Mouse (Mus musculus): ENCODE data around the gene Islr2. TPM values are rescaled to one million over a fixed set of nuclear protein-coding genes. Genes with fewer than 3 reads are reported as not detected.

Gene Islr2
- polyA plus RNA-seq, 1 experiment from 2014 or later: 1.3 TPM

GRCm38 (mm10) chr9:58213865-58214264, 9.7 kb upstream of the Islr2 start:
- Histone ChIP-seq H3K4me1 (replicated peaks) (peaks cover 15% of the 10 kb centered on the region), H3K4me2 (replicated peaks) (no peak overlapping the region), H3K9me3 (no peaks in the 10 kb centered on the region), H3K27me3 (replicated peaks) (no peaks in the 10 kb centered on the region), H3K9ac (no peak overlapping the region), H3K27ac (no peak overlapping the region), H3K36me3 (no peaks in the 10 kb centered on the region), H3K4me3 (replicated peaks) (no peak overlapping the region)
- WGBS: 15% methylated on average over 5 of the region's 5 CpGs
- peak; percentile 82 for ATAC-seq

GRCm38 (mm10) chr9:58213377-58213776, 9.3 kb upstream of the Islr2 start:
- H3K4me2 ChIP-seq (replicated peaks): no peak overlapping the region
- no peak overlapping the region for H3K27ac ChIP-seq
- 60% methylated on average over 5 of the region's 5 CpGs for WGBS
- no peak for ATAC-seq
- H3K9me3 ChIP-seq: no peaks in the 10 kb centered on the region
- H3K36me3 ChIP-seq: no peaks in the 10 kb centered on the region
- peaks cover 15% of the 10 kb centered on the region for H3K4me1 ChIP-seq (replicated peaks)
- H3K9ac ChIP-seq: no peak overlapping the region
- no peaks in the 10 kb centered on the region for H3K27me3 ChIP-seq (replicated peaks)
- H3K4me3 ChIP-seq (replicated peaks): no peak overlapping the region

- H3K4me1 ChIP-seq (replicated peaks): peaks cover 15% of the 10 kb centered on the region
- no peak overlapping the region for H3K27ac ChIP-seq
- no peaks in the 10 kb centered on the region; the same call in 1 of the 2 replicates for H3K27me3 ChIP-seq (replicated peaks)
- H3K4me2 ChIP-seq (replicated peaks): no peak overlapping the region
- H3K9ac ChIP-seq: no peak overlapping the region
- no peaks in the 10 kb centered on the region for H3K9me3 ChIP-seq
- H3K36me3 ChIP-seq: no peaks in the 10 kb centered on the region
- no peak overlapping the region for H3K4me3 ChIP-seq (replicated peaks)
- WGBS: 88% methylated on average over 2 of the region's 2 CpGs
- no peak for ATAC-seq
Measured at GRCm38 (mm10) chr9:58210304-58210627, 6.1 kb upstream of the Islr2 start.

DNA sequence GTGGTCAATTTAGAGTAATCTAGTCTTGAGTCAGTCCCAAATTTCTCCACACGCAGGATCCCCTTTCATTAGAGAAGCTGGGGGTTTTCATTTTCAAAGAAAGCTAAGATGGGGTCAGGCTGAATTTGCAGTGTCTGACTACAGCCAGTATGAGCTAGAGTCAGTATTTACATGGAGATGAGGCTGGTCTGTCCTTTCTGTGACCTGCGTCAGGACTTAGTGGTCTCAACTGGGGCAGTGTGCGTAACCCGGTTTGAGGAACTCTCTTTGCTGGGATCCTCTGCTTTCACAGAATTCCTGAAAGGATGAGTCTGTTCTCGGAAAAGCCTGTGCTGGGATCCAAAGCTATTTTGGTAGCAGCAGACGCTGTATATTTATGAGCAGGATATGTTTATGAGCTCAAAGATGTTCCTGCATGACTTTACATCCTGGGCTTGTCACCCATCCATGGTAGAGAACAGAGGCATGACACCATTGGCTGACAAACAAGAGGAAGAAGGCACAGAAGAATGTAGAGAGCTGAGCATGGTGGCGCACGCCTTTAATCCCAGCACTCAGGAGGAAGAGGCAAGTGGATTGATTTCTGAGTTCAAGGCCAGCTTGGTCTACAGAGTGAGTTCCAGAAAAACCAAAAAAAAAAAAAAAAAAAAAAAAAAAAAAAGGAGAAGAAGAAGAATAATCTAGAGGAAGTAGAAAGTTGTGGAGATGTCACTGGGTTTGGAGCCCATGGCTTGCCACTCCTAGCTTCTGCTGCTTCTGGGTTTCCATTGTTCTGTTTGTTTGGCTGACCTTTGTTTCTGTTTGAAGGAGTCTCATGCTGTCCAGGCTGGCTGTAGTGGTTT, 5.6 kb upstream of the Islr2 start:
- ATAC-seq: no peak
- 66% methylated on average over 8 of the region's 8 CpGs for WGBS

DNA sequence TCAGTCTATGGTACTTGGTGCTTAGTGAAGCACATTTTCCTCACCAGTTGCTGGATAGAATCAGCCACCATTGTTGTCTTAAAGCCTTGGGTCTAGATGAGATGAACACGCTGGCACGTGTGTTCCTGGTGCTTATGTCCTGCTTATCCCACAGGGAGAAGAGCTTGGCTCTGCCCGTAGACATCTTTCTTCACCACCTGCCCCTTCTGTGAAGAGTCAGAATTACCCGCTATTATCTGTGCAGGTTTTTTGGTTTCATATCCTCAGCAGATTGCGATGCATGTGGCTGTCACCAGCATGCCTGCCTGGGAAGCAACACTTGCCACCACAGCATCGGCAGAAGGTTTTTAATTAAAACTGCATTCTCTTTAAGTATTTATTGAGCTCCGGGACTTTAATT, 1.9 kb upstream of the Islr2 start:
- no peak overlapping the region for H3K9ac ChIP-seq
- H3K4me1 ChIP-seq (replicated peaks): peaks cover 14% of the 10 kb centered on the region; the same call in 1 of the 2 replicates
- H3K27me3 ChIP-seq (replicated peaks): peaks cover 31% of the 10 kb centered on the region
- no peak overlapping the region for H3K27ac ChIP-seq
- 86% methylated on average over 7 of the region's 7 CpGs for WGBS
- ATAC-seq: no peak
- no peak overlapping the region for H3K4me2 ChIP-seq (replicated peaks)
- H3K36me3 ChIP-seq: no peaks in the 10 kb centered on the region
- H3K9me3 ChIP-seq: no peaks in the 10 kb centered on the region
- no peak overlapping the region for H3K4me3 ChIP-seq (replicated peaks)

More for the DNA sequence above, 5.6 kb upstream of the Islr2 start:
- no peak overlapping the region for H3K27ac ChIP-seq
- peaks cover 11% of the 10 kb centered on the region for H3K4me1 ChIP-seq (replicated peaks)
- H3K4me3 ChIP-seq (replicated peaks): no peak overlapping the region
- no peak overlapping the region for H3K9ac ChIP-seq
- no peaks in the 10 kb centered on the region for H3K9me3 ChIP-seq
- no peak overlapping the region for H3K4me2 ChIP-seq (replicated peaks)
- H3K36me3 ChIP-seq: no peaks in the 10 kb centered on the region
- H3K27me3 ChIP-seq (replicated peaks): no peaks in the 10 kb centered on the region; the same call in 1 of the 2 replicates

DNA sequence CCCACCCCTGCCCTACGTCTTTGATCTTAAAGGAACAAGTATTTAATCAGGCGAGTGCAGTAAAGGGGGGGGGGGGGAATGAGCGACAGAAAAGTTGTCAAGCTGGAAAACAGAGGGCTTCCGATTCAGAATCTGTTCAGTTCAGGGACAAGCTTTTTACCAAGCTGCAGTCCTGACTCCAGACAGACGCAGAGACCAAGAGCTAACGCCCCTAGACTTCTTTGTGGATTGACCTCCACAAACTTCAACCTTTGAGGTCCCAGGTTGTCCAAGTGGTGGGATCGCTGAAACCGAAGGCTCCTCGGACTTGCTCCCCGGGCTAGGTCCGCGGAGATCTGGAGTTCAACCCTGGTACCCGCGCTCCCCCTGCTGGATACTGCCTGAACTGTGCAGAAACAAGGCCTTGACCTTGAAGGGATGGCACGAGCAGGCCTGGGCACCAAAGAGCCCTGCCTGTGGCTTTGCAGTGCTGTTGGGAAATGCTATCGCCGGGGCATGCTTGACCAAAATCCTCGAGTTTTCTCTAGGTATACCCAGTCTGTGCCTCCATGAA, 405 bp upstream of the Islr2 start:
- H3K4me1 ChIP-seq (replicated peaks): peaks cover 16% of the 10 kb centered on the region; the same call in 1 of the 2 replicates
- peak overlapping the region; percentile 37; the same call in 1 of the 2 replicates for H3K9ac ChIP-seq
- peak overlapping the region; percentile 64 for H3K4me2 ChIP-seq (replicated peaks)
- peaks cover 46% of the 10 kb centered on the region for H3K27me3 ChIP-seq (replicated peaks)
- H3K36me3 ChIP-seq: no peaks in the 10 kb centered on the region
- peak; percentile 87 for ATAC-seq
- WGBS: 3% methylated on average over 18 of the region's 18 CpGs
- H3K9me3 ChIP-seq: no peaks in the 10 kb centered on the region
- peak overlapping the region; percentile 36 for H3K4me3 ChIP-seq (replicated peaks)
- H3K27ac ChIP-seq: no peak overlapping the region

GRCm38 (mm10) chr9:58202676-58203453, 1.3 kb downstream of the Islr2 start:
- Histone ChIP-seq H3K36me3 (no peaks in the 10 kb centered on the region), H3K9ac (no peak overlapping the region), H3K4me2 (replicated peaks) (no peak overlapping the region), H3K27me3 (replicated peaks) (peaks cover 62% of the 10 kb centered on the region), H3K4me1 (replicated peaks) (peaks cover 32% of the 10 kb centered on the region), H3K4me3 (replicated peaks) (no peak overlapping the region), H3K27ac (no peak overlapping the region), H3K9me3 (no peaks in the 10 kb centered on the region)
- 5% methylated on average over 14 of the region's 14 CpGs for WGBS
- no peak for ATAC-seq

DNA sequence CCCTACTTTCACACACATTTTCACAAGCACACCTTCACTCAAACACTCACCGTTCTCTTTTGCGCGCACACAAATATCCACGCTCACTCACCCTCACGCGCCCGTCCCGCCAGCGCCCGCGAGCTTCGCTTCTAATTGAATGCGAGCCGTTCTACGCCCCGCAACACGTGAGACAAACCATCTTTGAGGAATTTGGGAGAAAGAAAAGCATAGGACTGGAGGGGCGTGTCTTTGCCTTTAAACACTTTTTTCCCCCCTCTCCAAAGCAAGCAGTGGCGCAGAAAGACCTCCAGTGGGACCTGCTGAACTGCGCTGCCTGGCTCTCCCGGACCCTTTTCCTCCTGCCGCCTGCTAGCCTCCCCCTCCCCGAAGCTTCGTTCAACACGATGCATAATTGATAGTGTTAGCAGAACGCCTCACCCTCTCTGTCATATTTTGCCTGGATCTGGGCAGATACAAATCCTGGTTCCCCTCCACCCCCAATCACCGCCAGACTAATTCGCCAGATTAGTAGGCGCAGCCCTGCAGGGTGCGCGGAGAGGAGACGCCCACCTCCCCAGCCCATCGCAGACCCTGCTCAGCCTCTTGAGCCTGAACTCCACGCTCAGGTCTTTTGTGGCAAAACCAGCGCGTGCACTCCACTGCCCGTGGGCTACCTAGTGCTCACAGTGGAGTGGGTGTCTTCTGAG, 2.1 kb downstream of the Islr2 start:
- peaks cover 71% of the 10 kb centered on the region for H3K27me3 ChIP-seq (replicated peaks)
- H3K9me3 ChIP-seq: no peaks in the 10 kb centered on the region
- peaks cover 39% of the 10 kb centered on the region for H3K4me1 ChIP-seq (replicated peaks)
- no peaks in the 10 kb centered on the region for H3K36me3 ChIP-seq
- ATAC-seq: no peak
- no peak overlapping the region; the same call in 1 of the 2 replicates for H3K9ac ChIP-seq
- H3K4me2 ChIP-seq (replicated peaks): peak overlapping the region; percentile 25
- H3K4me3 ChIP-seq (replicated peaks): peak overlapping the region; percentile 10; the same call in 1 of the 2 replicates
- 2% methylated on average over 37 of the region's 37 CpGs for WGBS
- no peak overlapping the region for H3K27ac ChIP-seq

DNA sequence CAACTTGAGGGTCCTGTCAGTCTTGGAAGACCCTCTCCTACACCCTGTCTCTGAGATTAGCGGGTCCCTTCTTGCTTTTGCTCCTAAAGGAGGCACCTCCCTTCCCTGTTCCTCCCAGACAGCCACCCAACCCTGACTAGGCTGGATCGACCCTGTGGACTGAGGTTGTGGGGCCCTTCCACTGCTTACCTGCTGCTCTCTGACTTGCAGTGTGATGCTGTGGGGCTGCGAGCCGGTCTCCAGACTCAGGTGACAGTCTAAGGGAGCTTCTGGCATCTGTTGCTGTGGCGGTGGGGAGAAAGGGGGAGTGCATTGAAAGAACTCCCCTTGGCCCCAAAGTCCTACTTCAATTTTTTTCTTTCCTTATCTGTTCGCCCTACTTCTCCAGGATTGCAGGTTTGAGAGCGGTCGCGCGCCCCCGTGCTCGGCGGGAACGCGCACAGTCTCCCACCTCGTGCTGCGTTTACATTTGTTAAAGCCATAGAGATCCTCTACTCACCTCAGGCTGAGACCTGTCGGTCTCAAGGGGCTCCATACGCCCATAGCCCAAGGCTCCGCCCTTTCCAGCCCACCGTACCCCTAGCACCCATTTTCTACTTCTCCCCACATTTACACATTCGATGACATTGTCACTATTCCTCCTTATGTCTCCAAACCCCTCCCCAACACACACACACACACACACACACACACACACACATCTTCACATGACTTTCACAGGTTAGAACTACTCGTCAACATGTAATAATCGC, 2.9 kb downstream of the Islr2 start:
- Histone ChIP-seq H3K4me3 (replicated peaks) (peak overlapping the region; percentile 6; the same call in 1 of the 2 replicates), H3K9ac (no peak overlapping the region), H3K36me3 (no peaks in the 10 kb centered on the region), H3K27me3 (replicated peaks) (peaks cover 78% of the 10 kb centered on the region), H3K4me1 (replicated peaks) (peaks cover 46% of the 10 kb centered on the region), H3K4me2 (replicated peaks) (peak overlapping the region; percentile 25; the same call in 1 of the 2 replicates), H3K27ac (no peak overlapping the region), H3K9me3 (no peaks in the 10 kb centered on the region)
- WGBS: 2% methylated on average over 24 of the region's 24 CpGs
- no peak for ATAC-seq

DNA sequence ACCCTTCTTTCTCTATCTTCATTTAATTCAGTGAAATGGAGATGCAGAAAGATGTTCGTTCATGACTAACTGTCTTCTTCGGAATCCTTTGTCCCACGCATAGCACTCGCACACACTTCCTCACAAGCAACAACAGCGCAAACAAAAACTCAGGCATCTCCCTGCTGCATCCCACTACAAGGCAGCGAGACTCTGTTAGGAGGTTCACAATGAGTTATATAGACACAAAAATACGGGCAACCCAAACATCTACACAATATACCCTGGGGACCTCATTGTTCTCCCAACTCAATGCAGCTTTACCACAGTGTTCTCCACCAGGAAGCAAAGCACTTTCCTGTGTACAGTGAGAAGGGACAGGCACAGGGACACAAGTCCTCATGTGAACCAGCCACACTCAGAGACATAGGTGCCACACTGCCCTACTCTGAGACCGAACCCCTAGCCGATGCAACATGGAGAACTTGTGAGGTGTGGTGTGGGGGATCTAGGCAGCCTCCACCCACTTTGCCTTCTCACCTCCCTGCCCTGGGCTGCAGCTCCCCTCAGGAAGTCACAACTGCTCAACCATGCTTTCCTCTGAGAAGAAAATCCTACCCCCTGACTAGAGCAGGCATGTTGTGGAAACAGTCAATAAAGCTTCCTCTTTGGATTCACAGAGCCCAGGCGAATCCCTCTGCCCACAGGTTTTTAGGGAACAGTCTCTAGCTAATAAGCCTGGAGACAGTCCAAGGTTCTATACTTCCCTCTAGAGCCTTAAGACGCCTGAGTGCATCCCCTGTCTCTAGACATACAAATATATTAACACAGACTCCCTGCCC, 3.6 kb downstream of the Islr2 start:
- Histone ChIP-seq H3K9ac (no peak overlapping the region), H3K27me3 (replicated peaks) (peaks cover 85% of the 10 kb centered on the region), H3K4me1 (replicated peaks) (peaks cover 46% of the 10 kb centered on the region), H3K36me3 (no peaks in the 10 kb centered on the region), H3K9me3 (no peaks in the 10 kb centered on the region), H3K4me3 (replicated peaks) (no peak overlapping the region), H3K27ac (no peak overlapping the region), H3K4me2 (replicated peaks) (no peak overlapping the region)
- no peak for ATAC-seq
- 12% methylated on average over 11 of the region's 11 CpGs for WGBS
